Mouse (Mus musculus) small intestine, adult 10 weeks (tissue): ENCODE results near the gene Gm5728. TPM values are rescaled to one million over a fixed set of nuclear protein-coding genes. Genes with fewer than 3 reads are reported as not detected.

ENCODE experiments used
- polyA plus RNA-seq: library from polyadenylated mRNA; stranded (reverse); fragments of 350-450 nt; fragmentation: Illumina TruSeq; extraction: RNeasy Lipid Tissue Mini Kit (QIAGEN cat#74804); gene quantifications from one replicate; pipeline ENCODE4 v1.2.3, GENCODE M21; 2014; ENCODE audit warnings: low replicate concordance

The Gm5728 gene
- polyA plus RNA-seq, result not detected

GRCm38 (mm10) chr7:20375310-20375709 lies at the start of gene Gm5728:
Gene Gm5728 (minus strand): TSS chr7:20375410.

DNA sequence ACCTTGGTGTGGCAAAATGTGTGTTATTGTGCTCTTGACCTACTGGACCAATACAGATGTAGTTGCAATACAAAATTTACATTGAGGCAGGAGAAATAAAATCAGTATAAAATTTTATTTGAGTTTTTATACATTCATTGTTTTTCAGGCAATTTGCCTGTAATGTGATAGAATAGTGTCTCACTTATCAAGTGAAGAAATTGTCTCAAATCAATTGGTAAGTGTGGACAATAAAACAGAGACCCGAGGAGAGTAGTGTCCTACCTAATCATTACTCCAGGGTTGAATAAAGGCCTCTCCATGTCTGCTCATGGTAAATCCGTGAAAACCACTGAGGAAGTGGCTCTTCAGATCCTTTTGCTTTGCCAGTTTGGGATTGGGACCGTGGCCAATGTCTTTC lies 42.4 kb upstream of the Gm5728 start, which contains the start of gene Vmn1r100:
TSS of gene Vmn1r100 (plus strand) at position 301 of the 400 bp plus-strand sequence.

GRCm38 (mm10) chr7:20333965-20334364 lies 41.2 kb downstream of the Gm5728 start, which contains the start of gene Gm4133:
Gene Gm4133 (minus strand): TSS chr7:20334065.

Other genes starting within 250 kb of the Gm5728 start
- gene Vmn1r93, start 236.3 kb downstream of the Gm5728 start, polyA plus RNA-seq, result not detected
- not detected for gene Vmn1r94, start 207.0 kb downstream of the Gm5728 start, polyA plus RNA-seq
- not detected for gene Vmn1r95, start 181.7 kb downstream of the Gm5728 start, polyA plus RNA-seq
- not detected for gene Gm6164, start 169.8 kb downstream of the Gm5728 start, polyA plus RNA-seq
- gene Gm4498, start 141.6 kb downstream of the Gm5728 start, polyA plus RNA-seq, result not detected
- not detected for gene Gm5890, start 112.6 kb downstream of the Gm5728 start, polyA plus RNA-seq
- not detected for gene Gm4133, start 41.3 kb downstream of the Gm5728 start, polyA plus RNA-seq
- not detected for gene Vmn1r100, start 42.5 kb upstream of the Gm5728 start, polyA plus RNA-seq
- not detected for gene Vmn1r101, start 67.2 kb upstream of the Gm5728 start, polyA plus RNA-seq
- not detected for gene Gm10670, start 99.5 kb upstream of the Gm5728 start, polyA plus RNA-seq
- gene Vmn1r103, start 135.1 kb upstream of the Gm5728 start, polyA plus RNA-seq, result not detected
- gene Vmn1r104, start 158.4 kb upstream of the Gm5728 start, polyA plus RNA-seq, result not detected
- gene Gm5726, start 170.3 kb upstream of the Gm5728 start, polyA plus RNA-seq, result not detected
- gene Gm4141, start 200.8 kb upstream of the Gm5728 start, polyA plus RNA-seq, result not detected
- gene Gm4513, start 223.6 kb upstream of the Gm5728 start, polyA plus RNA-seq, result not detected